Mouse (Mus musculus) stomach, postnatal 0 days (tissue): ENCODE measurements around the gene Creb3l1. TPM values are rescaled to one million over a fixed set of nuclear protein-coding genes. Genes with fewer than 3 reads are reported as not detected.

Source experiments
- ATAC-seq: fragments of 200-750 bp; cut with Nextera tagmentation; 2 replicates; pipeline ENCODE4 v1.8.0; 2017; ENCODE audit not compliant: low FRiP score, low TSS enrichment
- DNase-seq: peaks from one replicate; pipeline ENCODE4 v3.0.0-alpha.2; 2016; ENCODE audit warnings: low spot score
- H3K27ac ChIP-seq: fragments of 300-500 bp; sonication (generic); replicated peaks from 2 replicates; pipeline ENCODE4 v1.5.1; 2014; ENCODE audit warnings: mild to moderate bottlenecking, control low read depth
- H3K27me3 ChIP-seq: fragments of 300-500 bp; sonication (generic); 2 replicates; pipeline ENCODE4 v1.6.1; 2014; ENCODE audit warnings: low read length; ENCODE audit not compliant: control insufficient read depth, insufficient read depth
- H3K36me3 ChIP-seq: fragments of 300-500 bp; sonication (generic); 2 replicates; pipeline ENCODE4 v1.6.1; 2014; ENCODE audit warnings: low read length, mixed read lengths; ENCODE audit not compliant: control insufficient read depth, insufficient read depth
- H3K4me1 ChIP-seq: fragments of 300-500 bp; sonication (generic); replicated peaks from 2 replicates; pipeline ENCODE4 v1.6.1; 2014; ENCODE audit warnings: antibody characterized with exemption; ENCODE audit not compliant: control insufficient read depth, insufficient read depth
- H3K4me2 ChIP-seq: fragments of 300-500 bp; sonication (generic); replicated peaks from 2 replicates; pipeline ENCODE4 v1.6.1; 2014; ENCODE audit warnings: low read depth, mild to moderate bottlenecking, control low read depth, moderate library complexity
- H3K4me3 ChIP-seq: fragments of 300-500 bp; sonication (generic); 2 replicates; pipeline ENCODE4 v1.5.1; 2014; ENCODE audit warnings: low read depth, low read length, control low read depth
- H3K9ac ChIP-seq: fragments of 300-500 bp; sonication (generic); 2 replicates; pipeline ENCODE4 v1.6.1; 2014; ENCODE audit warnings: mild to moderate bottlenecking, low read length, control low read depth, mixed read lengths
- H3K9me3 ChIP-seq: fragments of 300-500 bp; sonication (generic); 2 replicates; pipeline ENCODE4 v1.6.1; 2016; ENCODE audit warnings: low read length; ENCODE audit not compliant: control insufficient read depth
- CTCF ChIP-seq: IDR thresholded peaks from 2 replicates; pipeline ENCODE4 v1.5.1; 2016; ENCODE audit warnings: antibody characterized with exemption, low read depth, mild to moderate bottlenecking, moderate library complexity
- EP300 ChIP-seq: optimal IDR thresholded peaks from 2 replicates; pipeline ENCODE3; 2016; ENCODE audit warnings: antibody characterized with exemption
- WGBS: fragments of 180-500 bp; shearing (Covaris S2); extraction: QIAGEN DNeasy Blood & Tissue Kit; methylation state at CpG from one replicate; pipeline ENCODE4 v1.1.7; 2014; 5-methylcytosine and 5-hydroxymethylcytosine counted together
- polyA plus RNA-seq: library from polyadenylated mRNA; unstranded; fragments of >200 nt; fragmentation: Nextera tagmentation; extraction: Ambion mirVana; gene quantifications from 2 replicates; pipeline ENCODE4 v1.2.1, GENCODE M21; 2015

Gene Creb3l1
- polyA plus RNA-seq, 1 experiment from 2014 or later = 13.2 TPM

GRCm38 (mm10) chr2:92058469-92058868, 34.2 kb upstream of the Creb3l1 start:
- H3K36me3 ChIP-seq = no peaks in the 10 kb centered on the region
- TF ChIP-seq CTCF = peak; percentile 96
- TF ChIP-seq EP300 = no peak
- ATAC-seq = peak; percentile 67
- peak overlapping the region; percentile 51 for H3K4me3 ChIP-seq
- peak overlapping the region; percentile 13; the same call in 1 of the 2 replicates for H3K9ac ChIP-seq
- no peaks in the 10 kb centered on the region for H3K27me3 ChIP-seq
- H3K4me2 ChIP-seq = peak overlapping the region; percentile 98
- no peak overlapping the region for H3K27ac ChIP-seq
- peaks cover 3% of the 10 kb centered on the region; the same call in 1 of the 2 replicates for H3K4me1 ChIP-seq
- under 1% methylated on average over 29 of the region's 29 CpGs for WGBS
- DNase-seq = peak; percentile 92
- H3K9me3 ChIP-seq = no peaks in the 10 kb centered on the region

GRCm38 (mm10) chr2:92056760-92057159, 32.5 kb upstream of the Creb3l1 start:
- Histone ChIP-seq H3K36me3 (no peaks in the 10 kb centered on the region), H3K4me2 (no peak overlapping the region), H3K27ac (no peak overlapping the region), H3K4me1 (peaks cover 3% of the 10 kb centered on the region; the same call in 1 of the 2 replicates), H3K9ac (no peak overlapping the region), H3K4me3 (no peak overlapping the region), H3K9me3 (no peaks in the 10 kb centered on the region), H3K27me3 (no peaks in the 10 kb centered on the region)
- 62% methylated on average over 13 of the region's 13 CpGs for WGBS
- no peak for DNase-seq
- ATAC-seq = no peak
- TF ChIP-seq CTCF (no peak), EP300 (no peak)

- H3K9me3 ChIP-seq = no peaks in the 10 kb centered on the region
- ATAC-seq = peak; percentile 55
- 3% methylated on average over 14 of the region's 14 CpGs for WGBS
- peaks cover 3% of the 10 kb centered on the region; the same call in 1 of the 2 replicates for H3K4me1 ChIP-seq
- DNase-seq = peak; percentile 67
- peak overlapping the region; percentile 66 for H3K9ac ChIP-seq
- peak overlapping the region; percentile 88 for H3K27ac ChIP-seq
- peak overlapping the region; percentile 31 for H3K4me3 ChIP-seq
- no peaks in the 10 kb centered on the region for H3K36me3 ChIP-seq
- no peaks in the 10 kb centered on the region for H3K27me3 ChIP-seq
- peak overlapping the region; percentile 71 for H3K4me2 ChIP-seq
- TF ChIP-seq CTCF (peak; percentile 75), EP300 (no peak)
Observed at GRCm38 (mm10) chr2:92055831-92056236, 31.5 kb upstream of the Creb3l1 start.

- H3K27ac ChIP-seq = peak overlapping the region; percentile 88
- H3K36me3 ChIP-seq = no peaks in the 10 kb centered on the region
- no peaks in the 10 kb centered on the region for H3K27me3 ChIP-seq
- ATAC-seq = peak; percentile 82
- peak overlapping the region; percentile 66 for H3K9ac ChIP-seq
- peak; percentile 92 for DNase-seq
- 3% methylated on average over 38 of the region's 38 CpGs for WGBS
- no peaks in the 10 kb centered on the region for H3K9me3 ChIP-seq
- H3K4me1 ChIP-seq = peaks cover 3% of the 10 kb centered on the region; the same call in 1 of the 2 replicates
- TF ChIP-seq EP300 = no peak
- 0 out of 2 replicates have a peak, but pooled peaks have one; percentile 1 for TF ChIP-seq CTCF
- H3K4me3 ChIP-seq = peak overlapping the region; percentile 31
- peak overlapping the region; percentile 71 for H3K4me2 ChIP-seq
Observed at GRCm38 (mm10) chr2:92055101-92055813, 31.0 kb upstream of the Creb3l1 start.

- Histone ChIP-seq H3K4me1 (no peaks in the 10 kb centered on the region), H3K4me3 (no peak overlapping the region), H3K27ac (no peak overlapping the region), H3K9me3 (no peaks in the 10 kb centered on the region), H3K4me2 (no peak overlapping the region), H3K36me3 (no peaks in the 10 kb centered on the region), H3K27me3 (no peaks in the 10 kb centered on the region), H3K9ac (no peak overlapping the region)
- TF ChIP-seq CTCF = no peak
- TF ChIP-seq EP300 = no peak
- ATAC-seq (no peak), DNase-seq (no peak)
- 29% methylated on average over 2 of the region's 2 CpGs for WGBS
Observed at GRCm38 (mm10) chr2:92052754-92053153, 28.5 kb upstream of the Creb3l1 start.

- no peaks in the 10 kb centered on the region for H3K4me1 ChIP-seq
- no peak for TF ChIP-seq EP300
- no peak for TF ChIP-seq CTCF
Observed at GRCm38 (mm10) chr2:92052188-92052587, 27.9 kb upstream of the Creb3l1 start.

More at GRCm38 (mm10) chr2:92052188-92052587, 27.9 kb upstream of the Creb3l1 start:
- Histone ChIP-seq H3K4me2 (no peak overlapping the region), H3K9me3 (no peaks in the 10 kb centered on the region), H3K27ac (no peak overlapping the region), H3K27me3 (no peaks in the 10 kb centered on the region), H3K4me3 (no peak overlapping the region), H3K9ac (no peak overlapping the region), H3K36me3 (no peaks in the 10 kb centered on the region)
- ATAC-seq (peak; percentile 23; the same call in 1 of the 2 replicates), DNase-seq (no peak)
- 59% methylated on average over 8 of the region's 8 CpGs for WGBS
